Mouse (Mus musculus): Measurements from ENCODE around the gene Plvap. TPM values are rescaled to one million over a fixed set of nuclear protein-coding genes. Genes with fewer than 3 reads are reported as not detected.

The Plvap gene
- polyA plus RNA-seq, 1 experiment, result 13.0 TPM

- no peak for TF ChIP-seq POLR2A (IDR thresholded peaks at IDR 0.05; ENCODE audit: borderline replicate concordance, extremely low read depth, insufficient read depth, insufficient read length, poor library complexity, severe bottlenecking)
- TF ChIP-seq CTCF (IDR thresholded peaks at IDR 0.05; ENCODE audit: borderline replicate concordance, extremely low read depth, insufficient read depth, insufficient read length), result no peak
These were observed 48.8 kb downstream of the Plvap start for GRCm38 (mm10) chr8:71462786-71463185.

GRCm38 (mm10) chr8:71462191-71462590 lies 49.4 kb downstream of the Plvap start:
- TF ChIP-seq POLR2A (IDR thresholded peaks at IDR 0.05; ENCODE audit: borderline replicate concordance, extremely low read depth, insufficient read depth, insufficient read length, poor library complexity, severe bottlenecking) (no peak), CTCF (IDR thresholded peaks at IDR 0.05; ENCODE audit: borderline replicate concordance, extremely low read depth, insufficient read depth, insufficient read length) (no peak)
- no peak for DNase-seq (ENCODE audit: low read depth)

More at GRCm38 (mm10) chr8:71462786-71463185, 48.8 kb downstream of the Plvap start:
- peak; percentile 57 for DNase-seq (ENCODE audit: low read depth)

- DNase-seq (ENCODE audit: low read depth), result no peak
- TF ChIP-seq POLR2A (IDR thresholded peaks at IDR 0.05; ENCODE audit: borderline replicate concordance, extremely low read depth, insufficient read depth, insufficient read length, poor library complexity, severe bottlenecking) (no peak), CTCF (IDR thresholded peaks at IDR 0.05; ENCODE audit: borderline replicate concordance, extremely low read depth, insufficient read depth, insufficient read length) (no peak)
These were observed 50.3 kb downstream of the Plvap start for GRCm38 (mm10) chr8:71461152-71461840.

- TF ChIP-seq CTCF (IDR thresholded peaks at IDR 0.05; ENCODE audit: borderline replicate concordance, extremely low read depth, insufficient read depth, insufficient read length), result no peak
- no peak for TF ChIP-seq POLR2A (IDR thresholded peaks at IDR 0.05; ENCODE audit: borderline replicate concordance, extremely low read depth, insufficient read depth, insufficient read length, poor library complexity, severe bottlenecking)
- no peak for DNase-seq (ENCODE audit: low read depth)
These were observed 50.8 kb downstream of the Plvap start for GRCm38 (mm10) chr8:71460716-71461115.

- TF ChIP-seq CTCF (IDR thresholded peaks at IDR 0.05; ENCODE audit: borderline replicate concordance, extremely low read depth, insufficient read depth, insufficient read length), result no peak
- TF ChIP-seq POLR2A (IDR thresholded peaks at IDR 0.05; ENCODE audit: borderline replicate concordance, extremely low read depth, insufficient read depth, insufficient read length, poor library complexity, severe bottlenecking), result no peak
- no peak for DNase-seq (ENCODE audit: low read depth)
These were observed 53.8 kb downstream of the Plvap start for GRCm38 (mm10) chr8:71457659-71458270.

- DNase-seq (ENCODE audit: low read depth), result no peak
- TF ChIP-seq CTCF (IDR thresholded peaks at IDR 0.05; ENCODE audit: borderline replicate concordance, extremely low read depth, insufficient read depth, insufficient read length) (no peak), POLR2A (IDR thresholded peaks at IDR 0.05; ENCODE audit: borderline replicate concordance, extremely low read depth, insufficient read depth, insufficient read length, poor library complexity, severe bottlenecking) (no peak)
These were observed 54.6 kb downstream of the Plvap start for GRCm38 (mm10) chr8:71456906-71457305.

GRCm38 (mm10) chr8:71454668-71455067 lies 56.9 kb downstream of the Plvap start:
- no peak for DNase-seq (ENCODE audit: low read depth)
- TF ChIP-seq CTCF (IDR thresholded peaks at IDR 0.05; ENCODE audit: borderline replicate concordance, extremely low read depth, insufficient read depth, insufficient read length) (no peak), POLR2A (IDR thresholded peaks at IDR 0.05; ENCODE audit: borderline replicate concordance, extremely low read depth, insufficient read depth, insufficient read length, poor library complexity, severe bottlenecking) (no peak)

GRCm38 (mm10) chr8:71452669-71453068 lies 58.9 kb downstream of the Plvap start:
- DNase-seq (ENCODE audit: low read depth), result no peak
- TF ChIP-seq POLR2A (IDR thresholded peaks at IDR 0.05; ENCODE audit: borderline replicate concordance, extremely low read depth, insufficient read depth, insufficient read length, poor library complexity, severe bottlenecking), result no peak
- TF ChIP-seq CTCF (IDR thresholded peaks at IDR 0.05; ENCODE audit: borderline replicate concordance, extremely low read depth, insufficient read depth, insufficient read length), result no peak

- DNase-seq (ENCODE audit: low read depth), result no peak
- TF ChIP-seq POLR2A (IDR thresholded peaks at IDR 0.05; ENCODE audit: borderline replicate concordance, extremely low read depth, insufficient read depth, insufficient read length, poor library complexity, severe bottlenecking) (no peak), CTCF (IDR thresholded peaks at IDR 0.05; ENCODE audit: borderline replicate concordance, extremely low read depth, insufficient read depth, insufficient read length) (no peak)
These were observed 59.8 kb downstream of the Plvap start for GRCm38 (mm10) chr8:71451777-71452176.

- DNase-seq (ENCODE audit: low read depth), result no peak
- TF ChIP-seq POLR2A (IDR thresholded peaks at IDR 0.05; ENCODE audit: borderline replicate concordance, extremely low read depth, insufficient read depth, insufficient read length, poor library complexity, severe bottlenecking) (no peak), CTCF (IDR thresholded peaks at IDR 0.05; ENCODE audit: borderline replicate concordance, extremely low read depth, insufficient read depth, insufficient read length) (no peak)
These were observed 60.2 kb downstream of the Plvap start for GRCm38 (mm10) chr8:71451337-71451736.

Other genes with a start within 250 kb of the Plvap start
- gene Myo9b, start 239.0 kb downstream of the Plvap start, polyA plus RNA-seq (2012; rRNA removed), result 30.8 and 51.9 TPM in 2 replicates
- 25.9 and 28.2 TPM in 2 replicates for gene Haus8, start 238.8 kb downstream of the Plvap start, polyA plus RNA-seq (2012; rRNA removed)
- 155 and 176 TPM in 2 replicates for gene Use1, start 144.9 kb downstream of the Plvap start, polyA plus RNA-seq (2012; rRNA removed)
- 5.4 and 6.0 TPM in 2 replicates for gene Ocel1, start 140.5 kb downstream of the Plvap start, polyA plus RNA-seq (2012; rRNA removed)
- gene Nr2f6, start 129.8 kb downstream of the Plvap start, polyA plus RNA-seq (2012; rRNA removed), result 59.4 and 61.5 TPM in 2 replicates
- gene Ushbp1, start 116.0 kb downstream of the Plvap start, polyA plus RNA-seq (2012; rRNA removed), result 8.7 and 9.4 TPM in 2 replicates
- 115 and 119 TPM in 2 replicates for gene Babam1, start 114.9 kb downstream of the Plvap start, polyA plus RNA-seq (2012; rRNA removed)
- 12.1 and 29.4 TPM in 2 replicates for gene Ankle1, start 105.7 kb downstream of the Plvap start, polyA plus RNA-seq (2012; rRNA removed)
- 163 and 168 TPM in 2 replicates for gene Abhd8, start 48.1 kb downstream of the Plvap start, polyA plus RNA-seq (2012; rRNA removed)
- gene Mrpl34, start 46.8 kb downstream of the Plvap start, polyA plus RNA-seq (2012; rRNA removed), result 94.8 and 124 TPM in 2 replicates
- gene Dda1, start 42.6 kb downstream of the Plvap start, polyA plus RNA-seq (2012; rRNA removed), result 206 and 229 TPM in 2 replicates
- gene Ano8, start 25.8 kb downstream of the Plvap start, polyA plus RNA-seq (2012; rRNA removed), result 124 and 153 TPM in 2 replicates
- gene Gtpbp3, start 23.6 kb downstream of the Plvap start, polyA plus RNA-seq (2012; rRNA removed), result 25.5 and 34.2 TPM in 2 replicates
- gene Ccdc194, start 14.0 kb upstream of the Plvap start, polyA plus RNA-seq (2012; rRNA removed), result 0.11 and 0.56 TPM in 2 replicates
- 11.4 and 18.1 TPM in 2 replicates for gene Bst2, start 25.7 kb upstream of the Plvap start, polyA plus RNA-seq (2012; rRNA removed)
- gene Mvb12a, start 31.2 kb upstream of the Plvap start, polyA plus RNA-seq (2012; rRNA removed), result 74.0 and 112 TPM in 2 replicates
- 0.07 and 0.16 TPM in 2 replicates for gene Tmem221, start 47.1 kb upstream of the Plvap start, polyA plus RNA-seq (2012; rRNA removed)
- not detected in 2 replicates for gene Nxnl1, start 54.8 kb upstream of the Plvap start, polyA plus RNA-seq (2012; rRNA removed)
- gene Slc27a1, start 57.1 kb upstream of the Plvap start, polyA plus RNA-seq (2012; rRNA removed), result 130 and 165 TPM in 2 replicates
- gene Pgls, start 80.4 kb upstream of the Plvap start, polyA plus RNA-seq (2012; rRNA removed), result 113 and 128 TPM in 2 replicates
- gene Fam129c, start 85.9 kb upstream of the Plvap start, polyA plus RNA-seq (2012; rRNA removed), result 7.7 and 8.7 TPM in 2 replicates
- 128 and 150 TPM in 2 replicates for gene Colgalt1, start 99.2 kb upstream of the Plvap start, polyA plus RNA-seq (2012; rRNA removed)
- 84.9 and 86.4 TPM in 2 replicates for gene Unc13a, start 160.0 kb upstream of the Plvap start, polyA plus RNA-seq (2012; rRNA removed)
- 3.7 and 5.1 TPM in 2 replicates for gene Jak3, start 164.5 kb upstream of the Plvap start, polyA plus RNA-seq (2012; rRNA removed)
- 0.60 and 1.1 TPM in 2 replicates for gene Insl3, start 177.5 kb upstream of the Plvap start, polyA plus RNA-seq (2012; rRNA removed)
- gene B3gnt3, start 190.0 kb upstream of the Plvap start, polyA plus RNA-seq (2012; rRNA removed), result 0.45 and 0.46 TPM in 2 replicates
- 146 and 203 TPM in 2 replicates for gene Fcho1, start 214.0 kb upstream of the Plvap start, polyA plus RNA-seq (2012; rRNA removed)